Mouse (Mus musculus) megakaryocyte-erythroid progenitor cell, adult 5-6 weeks (primary cell): ENCODE results near the gene Tulp3. TPM values are rescaled to one million over a fixed set of nuclear protein-coding genes. Genes with fewer than 3 reads are reported as not detected.
"Not testable (repeated sequence)": the region's sequence is repeated elsewhere in the genome, so short reads cannot be mapped to it uniquely, and the experiment has no call there.

Experiments
- ATAC-seq: replicated peaks from 2 replicates; pipeline ENCODE4 v1.8.0; 2016; ENCODE audit warnings: mild to moderate bottlenecking, inconsistent platforms; ENCODE audit not compliant: severe bottlenecking, poor library complexity, low FRiP score, low TSS enrichment
- total RNA-seq, 2 experiments: library from RNA; stranded (forward) in 1 of 2; stranded (reverse) in 1 of 2; fragments of 200-1000, 215-1000 nt in 1 of 2; fragments of >200 nt in 1 of 2; fragmentation: Nextera tagmentation in 1 of 2; gene quantifications; 2 replicates each; pipeline ENCODE4 v1.2.3; 2014 to 2017

Tulp3 gene
- total RNA-seq, 2 experiments from 2014 or later = 0.33 to 0.47 TPM

DNA sequence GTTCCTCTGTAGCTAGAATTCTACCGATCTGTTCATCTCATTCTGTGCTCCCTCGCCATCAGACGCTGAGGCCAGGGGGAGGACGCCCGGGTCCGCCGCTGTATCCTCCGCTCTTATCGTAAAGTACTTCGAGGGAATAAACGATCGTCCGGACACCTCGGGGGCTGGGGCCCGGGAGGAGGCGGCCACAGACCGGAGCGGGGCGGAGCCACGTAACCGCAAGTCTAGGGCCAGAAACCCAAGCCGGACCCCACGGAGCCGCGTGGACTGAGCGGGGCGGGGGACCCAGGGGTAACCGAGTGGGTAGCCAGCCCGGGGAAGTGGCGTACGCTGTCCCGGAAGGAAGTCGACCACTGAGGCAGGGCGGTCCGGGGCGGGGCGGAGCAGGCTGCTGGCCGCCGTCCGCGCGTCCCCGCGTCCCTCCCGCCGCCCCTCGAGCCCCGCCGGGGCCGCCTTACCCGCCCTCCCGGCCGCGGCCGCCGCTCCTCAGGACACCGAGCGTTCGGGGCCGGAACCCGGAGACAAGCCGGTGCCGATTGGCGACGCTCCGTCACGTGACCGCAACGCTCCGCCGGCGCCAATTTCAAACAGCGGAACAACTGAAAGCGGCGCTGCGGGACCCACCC lies 6.8 kb upstream of the Tulp3 start, which contains the start of the genes Rhno1 and Foxm1:
Gene Rhno1, minus strand, starts transcription at position 531 of the 626 bp plus-strand sequence.
Gene Foxm1, plus strand, starts transcription at position 587 of the 626 bp plus-strand sequence.
- ATAC-seq = peak; percentile 72

DNA sequence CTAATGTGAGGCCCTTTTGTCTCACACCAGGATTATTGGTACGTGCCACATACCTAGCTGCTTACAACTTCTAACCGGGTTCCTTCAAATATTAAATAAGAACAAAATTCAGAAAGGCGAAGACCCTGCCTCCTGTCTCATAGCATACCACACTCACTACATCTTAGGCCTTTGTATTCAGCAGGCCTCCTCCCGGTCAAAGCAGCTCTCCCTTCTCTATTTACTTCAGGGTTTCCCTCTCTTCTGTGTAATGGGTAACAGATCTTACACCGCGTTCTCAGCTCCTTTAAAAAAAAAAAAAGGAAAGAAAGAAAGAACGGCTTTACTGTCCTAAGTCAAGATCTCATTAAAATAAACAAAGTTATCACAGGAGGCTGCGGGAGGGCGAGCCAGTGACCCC lies 6.2 kb upstream of the Tulp3 start:
- ATAC-seq = peak; percentile 11; the same call in 1 of the 2 replicates

DNA sequence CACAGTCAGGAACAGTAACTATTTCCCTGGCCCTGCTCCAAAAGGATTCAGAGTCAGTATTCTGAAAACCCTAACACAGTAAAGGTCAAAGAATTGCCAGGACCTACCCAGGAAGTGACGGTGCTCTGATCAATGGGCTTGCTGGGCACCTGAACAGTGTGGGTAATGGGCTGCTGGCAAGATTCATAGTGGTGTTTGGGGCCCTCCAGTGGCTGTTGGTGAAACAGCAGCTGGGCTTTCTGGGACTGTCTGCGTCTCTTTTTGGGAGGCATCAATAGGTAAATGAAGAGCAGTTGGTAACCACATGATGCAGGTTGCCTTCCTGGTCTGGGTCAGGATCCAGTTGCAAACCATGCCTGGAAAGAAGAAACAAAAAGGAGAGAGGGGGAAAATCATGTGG lies 3.3 kb upstream of the Tulp3 start:
- no peak for ATAC-seq

DNA sequence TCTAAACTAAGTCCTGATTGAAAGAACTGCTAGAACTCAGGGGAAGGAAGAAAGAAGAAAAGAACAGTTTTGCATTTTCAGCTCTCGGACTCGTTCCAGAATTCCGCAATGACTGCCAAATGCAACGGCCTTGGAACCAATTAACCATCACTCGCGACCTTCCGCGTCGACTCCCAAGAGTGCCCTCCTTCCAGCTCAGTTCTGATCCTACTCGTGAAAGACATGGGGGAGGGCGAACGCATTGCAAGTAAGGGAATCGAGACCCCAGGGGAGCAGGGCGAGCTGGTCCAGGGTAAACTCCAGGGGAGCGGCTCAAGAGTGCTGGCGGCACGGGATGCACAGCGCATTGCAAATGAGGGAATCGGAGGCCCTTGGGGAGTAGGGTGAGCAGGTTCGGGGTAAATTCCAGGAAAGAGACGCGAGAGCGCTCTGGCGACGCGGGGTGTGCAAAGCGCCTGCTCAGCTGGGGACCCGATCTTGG lies 410 bp downstream of the Tulp3 start:
- ATAC-seq = peak; percentile 1; the same call in 1 of the 2 replicates

DNA sequence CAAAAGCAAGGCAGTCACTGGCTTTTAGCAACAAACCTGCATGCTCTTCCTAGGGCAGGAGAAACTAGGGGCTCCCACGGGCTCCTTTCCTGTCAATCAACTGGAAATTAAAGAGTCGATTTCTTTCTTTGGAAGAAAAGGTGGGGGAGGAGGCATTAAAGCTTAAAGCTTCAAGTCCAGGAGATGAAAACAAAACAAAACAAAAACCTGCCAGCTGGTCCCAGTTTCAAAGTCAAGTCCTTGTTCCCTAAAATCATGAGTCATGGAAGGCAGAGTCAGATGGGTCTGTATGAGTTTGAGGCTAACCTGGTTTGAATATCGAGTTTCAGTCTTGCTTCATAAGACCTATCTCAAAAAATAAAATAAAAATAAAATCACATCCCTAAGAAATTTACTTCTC lies 1.5 kb downstream of the Tulp3 start:
- ATAC-seq = no peak

DNA sequence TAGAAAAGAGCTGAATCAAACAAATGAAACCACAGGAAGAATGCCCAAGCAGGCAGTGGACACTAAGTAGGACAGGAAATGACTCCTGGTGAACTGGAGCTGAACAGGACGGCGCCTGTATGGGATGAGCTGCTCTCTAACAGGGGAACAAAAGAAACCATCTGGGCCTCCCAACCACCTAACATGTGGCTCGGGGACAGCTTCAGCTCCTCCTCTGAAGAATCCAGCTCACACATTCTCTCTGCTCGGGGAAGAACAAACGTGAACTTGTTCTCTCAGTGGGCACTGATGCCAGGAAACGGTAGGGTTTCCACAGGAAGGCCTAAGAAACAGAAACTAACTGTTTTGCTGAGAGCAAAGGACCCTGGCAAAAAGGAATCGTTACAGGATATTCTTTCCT lies 5.9 kb downstream of the Tulp3 start:
- ATAC-seq = no peak

DNA sequence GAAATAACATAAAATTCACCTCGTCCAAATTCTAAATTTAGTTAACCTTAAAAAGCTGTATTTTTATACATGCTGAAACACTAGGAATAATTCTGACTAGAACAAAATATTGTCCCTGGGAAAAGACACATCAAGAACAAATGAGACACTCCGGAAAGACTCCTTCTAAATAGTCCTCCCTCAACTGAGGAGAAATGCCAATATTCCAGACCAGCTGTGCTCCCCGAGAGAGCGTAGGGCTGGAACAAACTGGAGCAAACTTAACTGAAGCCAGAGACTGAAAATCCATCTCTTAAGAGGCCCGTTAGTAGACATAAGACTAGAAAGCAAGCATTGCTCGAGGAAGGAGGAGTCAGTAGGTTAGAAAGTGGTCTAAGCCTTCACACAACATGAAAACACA lies 8.9 kb downstream of the Tulp3 start:
- ATAC-seq = no peak

DNA sequence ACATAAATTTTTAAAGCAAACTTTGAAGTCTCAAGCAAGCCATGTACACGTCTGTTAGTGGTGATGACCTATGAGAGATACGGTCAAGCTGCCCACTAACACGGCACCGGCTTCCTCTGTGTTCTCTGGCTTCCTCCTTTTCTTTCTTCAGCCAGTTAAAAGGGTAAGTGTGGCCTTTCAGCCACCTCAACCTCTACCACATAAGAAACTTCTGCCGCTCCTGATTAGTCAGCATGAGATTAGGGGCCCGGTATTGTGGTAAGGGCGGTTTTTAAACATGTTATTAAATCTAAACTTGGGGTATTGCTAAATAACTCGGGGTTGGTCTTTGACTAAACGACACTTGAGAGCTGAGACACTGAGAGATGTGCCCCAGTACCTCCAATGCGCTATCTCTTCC lies 10.0 kb downstream of the Tulp3 start:
- ATAC-seq = peak; percentile 42; the same call in 1 of the 2 replicates

DNA sequence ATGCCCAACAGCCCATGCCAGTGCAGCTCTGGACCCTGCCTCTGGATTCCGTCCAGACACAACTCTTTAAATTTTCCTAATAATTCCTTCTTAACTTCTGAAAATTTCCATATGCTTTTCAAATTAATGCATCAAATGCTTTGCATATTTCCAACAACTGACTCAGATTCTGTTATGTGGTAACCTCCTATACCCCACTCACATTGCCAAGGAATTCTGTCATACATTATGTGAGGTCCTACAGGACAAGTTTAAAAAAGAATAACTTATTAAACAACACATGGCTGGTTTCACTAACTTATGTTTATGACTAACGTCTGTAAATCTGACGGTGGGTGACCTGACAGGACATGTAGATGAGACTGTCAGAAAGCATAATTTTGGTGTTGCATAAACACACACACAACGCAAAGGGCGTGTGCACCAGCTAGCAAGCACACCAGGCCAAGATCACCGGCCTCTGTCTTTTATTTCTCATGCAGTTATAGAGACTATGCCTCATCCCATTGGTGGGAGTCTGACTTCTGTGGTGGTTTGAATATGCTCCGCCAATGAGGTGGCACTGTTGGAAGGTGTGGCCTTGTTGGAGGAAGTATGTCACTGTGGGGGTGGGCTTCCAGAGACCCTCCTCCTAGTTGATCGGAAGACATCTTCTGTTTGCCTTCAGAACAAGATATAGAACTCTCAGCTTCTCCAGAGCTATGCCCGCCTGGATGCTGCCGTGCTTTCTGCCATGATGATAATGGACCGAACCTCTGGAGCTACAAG lies 13.5 kb downstream of the Tulp3 start:
- no peak for ATAC-seq

DNA sequence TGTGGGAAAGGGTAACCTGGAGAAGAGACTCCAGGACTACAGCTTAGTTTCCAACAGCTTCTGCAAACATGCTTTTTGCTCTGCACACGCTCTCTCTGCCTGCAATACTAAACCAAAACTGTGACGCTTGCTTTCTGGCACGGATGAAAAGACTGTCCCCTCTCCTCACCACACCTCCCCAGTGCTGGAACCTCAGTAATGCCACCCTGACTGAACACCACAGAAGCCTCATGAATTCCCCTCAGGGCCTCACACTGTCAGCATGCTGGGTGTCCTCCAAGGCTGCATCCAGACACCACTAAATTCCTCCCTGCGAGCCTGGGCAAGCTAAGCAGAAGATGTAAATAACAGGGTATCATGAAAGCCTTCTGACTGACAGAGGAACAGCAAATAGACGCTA lies 16.8 kb downstream of the Tulp3 start:
- no peak for ATAC-seq

DNA sequence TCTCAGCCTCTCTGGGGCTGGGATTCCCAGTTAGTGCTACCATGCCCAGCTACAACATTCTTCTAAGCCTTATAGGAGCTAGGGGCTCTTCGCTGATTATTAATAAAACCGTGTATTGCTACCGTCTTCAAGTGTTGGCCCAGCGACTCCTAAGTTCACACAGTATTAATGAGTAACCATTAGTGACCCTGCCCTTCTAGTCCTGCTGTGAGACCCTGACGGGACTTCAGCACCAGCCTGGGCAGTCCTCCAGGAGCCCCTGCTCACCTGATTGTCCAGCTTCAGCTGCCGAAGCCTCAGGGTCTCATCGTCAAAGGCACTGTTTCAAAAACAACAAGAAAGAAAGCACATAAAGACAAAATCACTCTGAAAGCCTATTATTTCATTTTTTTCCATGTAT lies 18.2 kb downstream of the Tulp3 start:
- no peak for ATAC-seq

DNA sequence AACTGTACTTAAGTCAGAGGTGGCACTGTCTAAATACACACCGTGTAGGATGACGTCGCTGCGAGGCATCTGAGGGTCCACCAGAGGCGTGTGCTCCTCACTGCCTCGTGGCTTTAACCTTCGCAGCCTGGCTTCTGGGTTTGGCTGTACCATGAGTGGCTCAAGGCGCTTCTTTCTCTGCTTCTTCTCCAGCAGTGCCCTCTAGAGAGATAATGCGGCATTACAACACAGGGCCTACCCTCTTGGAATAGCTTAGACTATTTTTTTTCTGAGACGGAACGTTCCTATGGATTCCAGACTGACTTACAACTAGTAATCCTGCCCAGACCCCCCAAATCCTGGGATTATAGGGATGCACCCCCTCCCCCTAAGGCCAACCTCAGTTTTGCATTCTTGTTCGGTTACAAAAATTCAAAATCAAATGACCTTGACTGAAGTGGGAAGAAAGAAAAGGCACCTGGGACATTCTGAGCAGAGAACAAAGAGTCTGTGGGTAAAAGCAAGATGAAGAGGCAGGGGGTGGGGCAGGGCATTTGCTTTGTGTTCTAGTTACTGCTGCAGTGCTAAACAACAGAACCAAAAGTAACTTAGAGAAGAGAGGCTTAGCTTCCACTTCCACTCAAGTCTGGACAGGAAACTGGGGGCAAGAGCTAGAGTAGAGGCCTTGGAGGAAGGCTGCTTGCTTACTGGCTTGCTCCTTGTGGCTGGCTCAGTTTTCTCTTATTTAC lies 21.1 kb downstream of the Tulp3 start:
- ATAC-seq = peak; percentile 89

DNA sequence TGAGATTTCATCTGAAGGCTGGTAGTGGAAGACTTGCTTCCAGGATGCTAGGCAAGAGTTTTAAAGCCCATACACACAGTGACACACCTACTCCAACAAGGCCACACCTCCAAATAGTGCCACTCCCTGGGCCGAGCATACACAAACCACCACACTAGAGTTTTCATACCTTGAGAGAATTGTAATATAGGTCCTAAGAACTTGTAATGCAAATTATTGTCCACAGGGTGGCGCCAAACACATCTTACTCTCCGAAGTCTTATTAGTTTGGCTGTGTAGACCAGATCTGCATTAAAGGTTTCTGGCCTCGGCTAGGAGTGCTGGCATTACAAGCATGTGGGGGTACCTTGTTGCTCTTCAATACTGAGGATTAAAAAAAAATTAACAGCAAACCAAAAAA lies 37.3 kb downstream of the Tulp3 start:
- ATAC-seq = peak; percentile 89

DNA sequence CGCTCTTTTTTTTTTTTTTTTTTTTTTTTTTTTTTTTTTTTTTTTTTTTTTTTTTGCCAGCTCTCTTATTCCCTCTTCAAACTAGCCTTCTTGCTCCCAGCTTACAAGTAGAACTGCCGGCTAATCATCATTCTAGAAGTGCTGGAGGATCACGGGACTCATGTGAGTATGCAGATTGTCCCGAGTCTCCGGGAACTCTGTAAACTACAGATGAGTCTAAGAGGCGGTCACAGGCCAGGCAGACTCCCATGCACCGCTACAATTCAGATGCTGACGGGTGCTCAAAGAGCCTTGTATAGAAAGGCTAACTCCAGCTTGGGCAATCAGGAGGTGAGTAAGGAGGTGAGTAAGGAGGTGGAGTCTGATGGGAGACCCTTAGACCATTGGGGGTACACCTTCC lies 40.1 kb downstream of the Tulp3 start:
- ATAC-seq = no peak

DNA sequence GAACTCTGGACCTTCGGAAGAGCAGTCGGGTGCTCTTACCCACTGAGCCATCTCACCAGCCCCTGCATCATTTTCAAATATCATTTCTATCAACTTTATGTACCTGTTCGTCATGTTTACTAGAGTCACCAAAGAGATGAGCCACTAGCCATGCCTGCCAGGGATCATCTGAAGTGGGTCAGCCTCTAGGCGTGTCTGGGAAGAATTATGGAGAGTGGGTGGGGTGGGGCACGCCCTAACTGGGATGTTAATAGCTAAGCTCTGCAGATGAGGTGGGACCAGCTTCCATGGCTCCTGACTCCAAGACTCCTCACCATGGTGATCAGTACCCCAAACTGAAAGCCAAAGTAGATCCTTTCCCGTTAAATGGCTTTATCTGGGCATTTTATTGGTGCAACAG lies 40.9 kb downstream of the Tulp3 start:
- ATAC-seq = no peak

DNA sequence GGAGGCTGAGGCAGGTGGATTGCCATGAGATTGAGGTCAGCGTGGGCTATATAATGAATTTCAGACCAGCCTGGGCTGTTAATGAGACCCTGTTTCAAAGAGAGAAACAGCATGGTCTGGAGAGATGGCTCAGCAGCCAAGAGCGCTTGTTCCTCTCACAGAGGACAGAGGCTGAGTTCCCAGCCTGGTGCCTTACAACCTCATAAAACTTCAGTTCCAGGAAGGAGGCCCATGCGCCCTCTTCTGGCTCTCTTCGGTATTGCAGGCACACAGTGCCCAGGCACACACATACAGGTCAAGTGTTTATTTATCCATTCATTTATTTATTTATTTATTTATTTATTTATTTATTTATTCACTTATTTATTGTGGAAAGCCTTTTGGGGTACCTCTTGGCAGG lies 47.3 kb downstream of the Tulp3 start:
- ATAC-seq = peak; percentile 75

DNA sequence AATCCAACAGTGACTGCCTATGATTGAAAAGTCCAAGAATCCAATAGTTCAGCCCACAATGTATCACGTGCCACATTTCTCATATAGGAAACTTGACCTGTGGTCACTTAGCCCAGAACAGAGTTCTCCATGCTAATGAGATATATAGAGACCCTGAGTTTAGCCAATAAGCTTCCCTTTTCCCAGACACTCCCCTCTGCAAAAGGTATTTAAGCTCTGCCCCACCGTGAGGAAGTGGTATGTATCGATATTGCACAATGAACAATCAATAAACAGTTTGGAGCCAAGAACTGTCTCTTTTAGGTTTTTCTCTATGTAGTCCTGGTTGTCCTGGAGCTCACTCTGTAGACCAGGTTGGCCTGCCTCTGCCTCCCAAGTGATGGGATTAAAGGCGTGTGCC lies 50.9 kb downstream of the Tulp3 start:
- no peak for ATAC-seq

DNA sequence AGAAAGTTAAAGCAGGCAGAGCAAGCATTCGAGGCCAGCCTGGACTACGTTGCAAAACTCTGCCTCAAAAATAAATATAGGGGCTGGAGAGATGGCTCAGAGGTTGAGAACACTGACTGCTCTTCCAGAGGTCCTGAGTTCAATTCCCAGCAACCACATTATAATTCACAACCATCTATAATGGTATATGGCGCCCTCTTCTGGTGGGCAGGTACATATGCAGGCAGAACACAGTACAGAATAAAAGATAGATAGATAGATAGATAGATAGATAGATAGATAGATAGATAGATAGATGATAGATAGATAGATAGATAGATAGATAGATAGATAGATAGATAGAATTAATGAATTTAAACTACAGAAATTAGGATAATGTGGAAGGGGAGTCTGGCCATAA lies 53.0 kb downstream of the Tulp3 start:
- ATAC-seq = not testable (repeated sequence)

DNA sequence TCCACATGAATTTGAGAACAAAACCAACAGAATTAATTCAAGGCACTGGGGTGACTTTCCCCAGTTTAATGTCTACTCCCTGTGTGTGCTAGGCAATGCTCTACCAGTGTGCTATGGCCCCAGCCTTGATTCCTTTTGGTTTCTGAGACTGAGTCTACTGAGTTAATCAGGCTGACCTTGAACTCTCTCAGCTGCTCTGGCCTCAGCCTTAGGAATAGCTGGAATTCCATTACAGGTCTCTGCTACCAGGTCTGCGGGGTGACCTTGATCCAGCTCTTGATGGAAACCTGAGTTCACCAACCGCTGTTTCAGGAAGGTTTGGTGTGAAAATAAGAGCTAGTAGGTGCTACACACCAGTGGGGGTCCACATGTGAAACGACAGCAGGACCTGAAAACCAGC lies 53.8 kb downstream of the Tulp3 start:
- no peak for ATAC-seq

DNA sequence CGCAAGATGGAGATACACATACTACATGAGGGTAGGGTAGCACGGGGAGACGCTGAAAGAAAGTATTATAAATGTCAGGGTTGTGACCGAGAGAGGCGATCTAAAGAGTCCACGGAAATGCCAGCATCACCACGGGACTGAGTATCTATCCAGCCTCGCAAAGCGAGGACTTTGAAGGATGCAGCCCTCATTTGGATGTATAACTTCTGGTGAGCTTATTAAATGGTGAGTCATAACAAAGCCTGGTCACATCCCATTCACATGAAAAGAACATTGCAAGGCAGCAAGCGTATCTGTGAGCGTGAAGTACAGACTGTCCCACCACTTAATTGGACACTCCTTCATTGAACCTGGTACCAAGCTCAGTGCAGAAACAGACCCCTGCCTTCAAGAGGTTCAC lies 54.2 kb downstream of the Tulp3 start:
- no peak for ATAC-seq
